Mouse (Mus musculus) lung, postnatal 0 days (tissue): ENCODE results near the gene 4931428F04Rik. TPM values are rescaled to one million over a fixed set of nuclear protein-coding genes. Genes with fewer than 3 reads are reported as not detected.

Experiments
- ATAC-seq: fragments of 200-750 bp; cut with Nextera tagmentation; 2 replicates; pipeline ENCODE4 v1.8.0; 2017; ENCODE audit warnings: moderate library complexity
- DNase-seq: peaks from one replicate; pipeline ENCODE4 v3.0.0-alpha.2; 2016; ENCODE audit warnings: low spot score
- H3K27ac ChIP-seq: fragments of 300-500 bp; sonication (generic); 2 replicates; pipeline ENCODE4 v1.5.1; 2014; ENCODE audit warnings: antibody characterized with exemption, mild to moderate bottlenecking, low read length, mixed read lengths
- H3K27me3 ChIP-seq: fragments of 300-500 bp; sonication (generic); replicated peaks from 2 replicates; pipeline ENCODE4 v1.6.1; 2014; ENCODE audit warnings: low read length, mixed read lengths; ENCODE audit not compliant: insufficient read depth
- H3K36me3 ChIP-seq: fragments of 300-500 bp; sonication (generic); 2 replicates; pipeline ENCODE4 v1.6.1; 2014; ENCODE audit warnings: low read length, mixed read lengths; ENCODE audit not compliant: insufficient read depth
- H3K4me1 ChIP-seq: fragments of 300-500 bp; sonication (generic); 2 replicates; pipeline ENCODE4 v1.6.1; 2014; ENCODE audit warnings: antibody characterized with exemption, low read depth, low read length, mixed read lengths; ENCODE audit not compliant: insufficient read depth
- H3K4me2 ChIP-seq: fragments of 300-500 bp; sonication (generic); replicated peaks from 2 replicates; pipeline ENCODE4 v1.6.1; 2014; ENCODE audit warnings: low read depth, mild to moderate bottlenecking, low read length, moderate library complexity, mixed read lengths
- H3K4me3 ChIP-seq: fragments of 300-500 bp; sonication (generic); 2 replicates; pipeline ENCODE4 v1.5.1; 2014; ENCODE audit warnings: low read depth, low read length
- H3K9ac ChIP-seq: fragments of 300-500 bp; sonication (generic); replicated peaks from 2 replicates; pipeline ENCODE4 v1.6.1; 2014; ENCODE audit warnings: low read depth, mild to moderate bottlenecking
- H3K9me3 ChIP-seq: fragments of 300-500 bp; sonication (generic); 2 replicates; pipeline ENCODE4 v1.6.1; 2016; ENCODE audit warnings: low read length, mixed read lengths
- CTCF ChIP-seq: IDR thresholded peaks from 2 replicates; pipeline ENCODE4 v1.5.1; 2016; ENCODE audit warnings: antibody characterized with exemption, mild to moderate bottlenecking
- EP300 ChIP-seq: IDR thresholded peaks from 2 replicates; pipeline ENCODE4 v1.6.1; 2016; ENCODE audit warnings: antibody characterized with exemption, mild to moderate bottlenecking, control low read depth
- WGBS: fragments of 180-500 bp; shearing (Covaris S2); extraction: QIAGEN DNeasy Blood & Tissue Kit; methylation state at CpG from one replicate; pipeline ENCODE4 v1.1.7; 2014; 5-methylcytosine and 5-hydroxymethylcytosine counted together
- polyA plus RNA-seq: library from polyadenylated mRNA; unstranded; fragments of >200 nt; fragmentation: Nextera tagmentation; extraction: Ambion mirVana; gene quantifications from 2 replicates; pipeline ENCODE4 v1.2.1, GENCODE M21; 2015

The 4931428F04Rik gene
- 2.4 and 2.7 TPM in 2 replicates for polyA plus RNA-seq

DNA sequence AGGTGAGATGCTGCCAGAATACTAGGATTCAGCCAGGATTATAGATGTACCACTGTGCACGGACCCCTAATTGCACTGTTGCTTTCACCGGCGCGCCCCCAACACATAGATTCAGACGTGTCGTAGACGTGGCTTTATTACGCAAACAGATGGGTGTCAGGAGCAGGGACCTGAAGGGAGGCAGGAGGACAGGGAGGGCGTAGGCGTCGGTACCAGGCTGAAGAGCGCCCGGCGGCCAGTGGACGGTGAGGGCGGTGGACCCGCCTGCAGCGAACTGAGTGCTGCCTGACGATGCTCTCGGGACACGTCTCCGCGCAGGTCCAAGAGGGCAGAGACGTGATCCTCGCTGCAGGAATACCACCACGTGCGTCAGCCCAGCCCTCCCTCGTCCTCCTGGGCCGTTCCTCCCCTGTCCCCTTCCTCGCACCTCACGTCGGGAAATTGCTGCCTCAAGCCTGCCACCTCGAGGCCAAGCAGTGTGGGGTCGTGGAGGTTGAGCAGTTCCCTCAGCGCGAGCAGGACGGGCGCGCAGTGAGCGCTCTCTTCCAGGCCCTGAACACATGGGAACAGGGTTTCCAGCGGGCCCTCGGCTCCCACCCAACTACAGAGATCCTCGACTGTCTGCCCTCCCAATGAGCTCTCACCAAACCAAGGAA, at the start of gene 4931428F04Rik:
Gene 4931428F04Rik, minus strand, starts transcription at position 60 of the 656 bp plus-strand sequence.
- H3K27ac ChIP-seq = peak within 1 kb of the TSS; percentile 6; the same call in 1 of the 2 replicates
- DNase-seq (peak; percentile 73), ATAC-seq (peak; percentile 23)
- no peaks in the 10 kb centered on the region for H3K36me3 ChIP-seq
- H3K27me3 ChIP-seq = 0 out of 2 replicates have a peak, but pooled peaks cover 4% of the 10 kb centered on the region
- TF ChIP-seq EP300 = no peak
- TF ChIP-seq CTCF = peak; percentile 77
- H3K9me3 ChIP-seq = no peaks in the 10 kb centered on the region
- peaks cover 12% of the 10 kb centered on the region for H3K4me1 ChIP-seq
- H3K9ac ChIP-seq = no peak within 1 kb of the TSS; the same call in 1 of the 2 replicates
- H3K4me3 ChIP-seq = peak within 1 kb of the TSS; percentile 44
- 5% methylated on average over 42 of the region's 43 CpGs for WGBS
- H3K4me2 ChIP-seq = peak within 1 kb of the TSS; percentile 70

DNA sequence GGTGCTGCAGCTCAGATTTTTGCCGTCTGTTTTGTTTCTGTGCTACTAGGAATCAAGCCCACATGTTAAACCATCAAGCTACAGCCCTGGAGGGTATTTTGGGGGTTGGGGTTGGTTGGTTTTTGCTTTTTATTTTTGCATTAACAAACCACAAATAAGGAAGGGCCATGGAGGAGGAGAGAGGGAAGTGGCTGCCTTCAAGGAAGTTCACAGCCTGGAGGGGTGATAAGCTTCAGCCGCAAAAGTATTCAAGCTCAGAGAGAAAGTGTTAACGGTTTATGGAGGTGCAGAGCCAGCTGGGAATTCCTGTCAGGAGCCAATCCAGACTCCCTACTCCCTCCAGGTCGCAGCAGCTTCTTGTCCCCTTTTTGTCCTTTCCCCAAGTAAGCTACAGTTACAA, 49.3 kb upstream of the 4931428F04Rik start:
- TF ChIP-seq EP300 = no peak
- no peak for TF ChIP-seq CTCF
- Histone ChIP-seq H3K36me3 (peaks cover 47% of the 10 kb centered on the region), H3K4me1 (peaks cover 40% of the 10 kb centered on the region), H3K27ac (peak overlapping the region; percentile 86), H3K4me2 (no peak overlapping the region), H3K27me3 (no peaks in the 10 kb centered on the region), H3K9ac (no peak overlapping the region), H3K4me3 (no peak overlapping the region), H3K9me3 (no peaks in the 10 kb centered on the region)
- DNase-seq (peak; percentile 19), ATAC-seq (no peak)
- 27% methylated on average over 4 of the region's 4 CpGs for WGBS

DNA sequence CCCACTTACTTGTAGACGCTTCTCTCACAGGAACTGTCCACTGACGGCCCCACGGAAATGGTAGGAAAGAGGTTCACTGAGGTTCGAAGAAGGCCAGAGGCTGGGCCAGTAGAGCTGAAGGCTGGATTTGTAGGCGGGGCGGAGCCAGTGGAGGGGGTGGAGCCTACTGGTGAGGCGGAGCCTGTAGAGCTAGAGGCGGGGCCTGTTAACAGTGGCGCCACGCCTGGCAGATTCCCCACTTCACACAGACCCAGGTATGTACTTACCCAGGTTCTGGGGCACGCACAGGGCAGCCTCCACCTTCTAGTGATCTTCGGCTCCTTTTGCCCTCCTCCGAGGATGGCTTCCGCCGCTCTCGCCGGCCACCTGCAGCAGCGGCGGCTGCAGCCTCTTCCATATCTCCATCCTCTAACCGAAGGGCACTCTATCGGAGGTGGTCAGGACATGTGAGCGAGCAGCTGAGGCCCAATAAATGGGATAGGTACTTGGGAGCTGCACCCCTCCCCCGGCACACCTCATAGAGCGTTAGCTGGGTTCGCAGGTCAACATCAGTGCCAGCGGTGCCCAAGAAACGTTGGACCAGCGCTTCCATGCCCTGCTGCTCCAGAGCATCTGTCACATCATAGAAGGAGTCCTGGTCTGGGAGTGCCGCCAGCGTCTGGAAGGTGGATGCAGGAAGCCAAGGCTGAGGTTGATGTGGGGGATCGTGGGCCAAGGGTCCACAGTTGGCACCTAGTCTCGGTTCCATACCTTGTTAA, 46.9 kb upstream of the 4931428F04Rik start:
- Histone ChIP-seq H3K4me1 (peaks cover 28% of the 10 kb centered on the region), H3K4me3 (no peak overlapping the region), H3K9ac (no peak overlapping the region), H3K36me3 (peaks cover 65% of the 10 kb centered on the region), H3K27ac (no peak overlapping the region), H3K4me2 (no peak overlapping the region), H3K27me3 (no peaks in the 10 kb centered on the region), H3K9me3 (no peaks in the 10 kb centered on the region)
- ATAC-seq = no peak
- WGBS = 80% methylated on average over 32 of the region's 32 CpGs
- TF ChIP-seq EP300 (no peak), CTCF (no peak)
- DNase-seq = no peak

DNA sequence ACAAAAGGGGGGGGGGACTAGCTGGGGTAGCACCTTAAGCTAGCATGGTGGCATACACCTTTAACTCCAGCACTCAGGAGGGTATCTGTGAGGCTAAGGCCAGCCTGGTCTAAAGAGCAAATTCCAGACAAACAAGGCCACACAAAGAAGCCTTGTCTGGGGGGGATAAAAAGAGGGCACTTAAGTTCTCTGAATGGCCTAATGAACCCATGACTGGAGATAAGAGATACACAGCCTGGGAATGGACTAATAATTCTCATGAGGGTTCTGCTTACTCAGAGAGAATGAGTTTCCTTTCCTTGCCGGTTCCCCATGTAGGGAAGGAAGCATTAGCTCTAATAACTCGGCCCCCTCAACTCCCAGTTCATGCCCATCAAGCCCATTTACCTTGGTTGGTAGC, 42.9 kb upstream of the 4931428F04Rik start:
- no peaks in the 10 kb centered on the region for H3K4me1 ChIP-seq
- no peaks in the 10 kb centered on the region for H3K9me3 ChIP-seq
- no peaks in the 10 kb centered on the region for H3K27me3 ChIP-seq
- TF ChIP-seq EP300 (no peak), CTCF (no peak)
- H3K4me3 ChIP-seq = no peak overlapping the region
- no peak overlapping the region for H3K9ac ChIP-seq
- H3K27ac ChIP-seq = no peak overlapping the region
- peaks cover 82% of the 10 kb centered on the region for H3K36me3 ChIP-seq
- DNase-seq (no peak), ATAC-seq (no peak)
- WGBS = 33% methylated on average over 2 of the region's 2 CpGs
- H3K4me2 ChIP-seq = no peak overlapping the region

DNA sequence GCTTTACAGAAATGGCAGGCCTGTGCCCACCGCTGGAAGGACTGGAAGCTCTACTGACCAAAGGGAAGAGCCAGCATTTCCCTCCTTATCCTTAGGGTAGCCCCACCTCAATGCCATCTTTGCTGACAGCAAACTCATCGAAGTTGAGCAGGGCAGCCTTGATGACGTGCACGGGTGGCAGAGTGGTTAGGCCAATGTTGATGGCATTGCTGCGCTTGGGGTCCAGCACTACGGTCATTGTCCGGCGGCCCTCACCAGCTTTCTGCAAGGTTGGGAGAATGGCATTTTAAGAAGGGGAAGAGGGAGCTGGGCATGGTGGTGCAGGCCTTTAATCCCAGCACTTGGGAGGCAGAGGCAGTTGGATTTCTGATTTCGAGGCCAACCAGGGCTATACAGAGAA, 42.3 kb upstream of the 4931428F04Rik start:
- H3K36me3 ChIP-seq = peaks cover 78% of the 10 kb centered on the region
- ATAC-seq = no peak
- no peaks in the 10 kb centered on the region for H3K4me1 ChIP-seq
- no peak overlapping the region for H3K4me2 ChIP-seq
- no peak overlapping the region for H3K27ac ChIP-seq
- H3K9me3 ChIP-seq = no peaks in the 10 kb centered on the region
- TF ChIP-seq CTCF (no peak), EP300 (no peak)
- 91% methylated on average over 9 of the region's 9 CpGs for WGBS
- no peaks in the 10 kb centered on the region for H3K27me3 ChIP-seq
- DNase-seq = no peak
- H3K9ac ChIP-seq = no peak overlapping the region
- H3K4me3 ChIP-seq = no peak overlapping the region

DNA sequence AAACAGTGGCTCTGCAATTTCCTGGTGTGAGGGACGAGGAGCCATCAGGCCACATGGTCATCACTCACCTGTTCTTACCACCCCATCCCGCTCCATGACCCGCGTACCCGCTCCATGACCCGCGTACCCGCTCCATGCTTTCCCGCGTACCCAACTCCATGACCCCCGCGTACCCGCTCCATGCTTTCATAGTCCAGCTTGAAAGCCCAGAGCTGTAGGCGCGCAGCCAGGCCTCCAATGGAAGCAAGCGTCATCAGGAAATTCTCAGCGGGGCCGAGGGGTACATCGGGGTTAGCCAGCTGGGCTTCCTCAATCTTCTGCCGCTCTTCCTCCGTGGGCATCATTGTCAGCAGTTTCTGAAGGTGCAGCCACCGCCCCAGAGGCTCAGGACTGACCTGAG, 41.8 kb upstream of the 4931428F04Rik start:
- H3K36me3 ChIP-seq = peaks cover 73% of the 10 kb centered on the region
- DNase-seq = no peak
- H3K9me3 ChIP-seq = no peaks in the 10 kb centered on the region
- TF ChIP-seq CTCF = no peak
- no peak for TF ChIP-seq EP300
- no peak overlapping the region for H3K27ac ChIP-seq
- no peaks in the 10 kb centered on the region for H3K27me3 ChIP-seq
- H3K4me3 ChIP-seq = no peak overlapping the region
- no peak for ATAC-seq
- no peak overlapping the region for H3K4me2 ChIP-seq
- no peaks in the 10 kb centered on the region for H3K4me1 ChIP-seq
- no peak overlapping the region for H3K9ac ChIP-seq
- WGBS = 85% methylated on average over 18 of the region's 22 CpGs
